Mouse (Mus musculus) CD4-positive, CD25-positive, alpha-beta regulatory T cell, adult 2 months (primary cell): ENCODE data around the gene Stambpl1.

Source experiments
- DNase-seq: peaks from one replicate; pipeline ENCODE4 v3.0.0-alpha.2; 2012; ENCODE audit warnings: low read depth, low spot score

Gene Stambpl1

DNA sequence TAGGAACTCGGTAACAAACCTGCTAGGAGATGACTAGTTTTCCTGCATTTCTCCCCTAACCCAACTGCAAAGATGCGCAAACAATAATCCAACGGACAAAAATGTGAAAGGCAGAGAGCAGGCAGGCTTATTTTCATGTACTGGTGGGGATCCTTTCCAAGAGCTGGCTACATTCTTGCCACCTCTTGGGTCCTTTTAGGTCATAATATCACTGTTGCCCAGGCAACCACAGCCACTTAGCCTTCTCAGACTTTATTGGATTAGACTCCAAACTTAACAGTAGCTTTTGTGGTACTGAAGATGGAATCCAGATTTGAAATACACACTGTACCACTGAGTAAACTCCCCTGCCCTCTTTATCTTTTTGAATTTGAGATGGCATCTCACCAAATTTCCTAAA lies 86.0 kb downstream of the Stambpl1 start:
- no peak for DNase-seq

DNA sequence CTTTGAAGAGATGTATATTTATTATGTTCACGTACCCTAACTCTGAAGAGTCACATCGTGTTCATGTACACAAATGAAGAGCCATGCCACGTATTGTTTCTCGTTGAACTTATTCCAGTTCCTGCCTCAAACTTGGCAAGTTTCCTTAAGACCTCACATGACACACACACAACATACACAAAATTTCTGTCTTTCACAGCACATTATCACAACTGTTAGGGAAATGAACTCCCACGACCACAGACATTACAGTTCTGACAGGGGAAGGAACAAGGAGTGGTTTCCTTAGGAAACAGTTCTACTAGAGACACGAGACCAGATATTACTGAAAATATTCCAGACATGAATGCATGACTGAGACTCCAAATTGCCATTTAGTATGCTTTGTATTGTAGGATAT lies 91.6 kb downstream of the Stambpl1 start:
- no peak for DNase-seq

GRCm38 (mm10) chr19:34284383-34284782 lies 92.4 kb downstream of the Stambpl1 start:
- peak; percentile 11 for DNase-seq

GRCm38 (mm10) chr19:34284826-34285225 lies 92.8 kb downstream of the Stambpl1 start:
- DNase-seq = no peak

DNA sequence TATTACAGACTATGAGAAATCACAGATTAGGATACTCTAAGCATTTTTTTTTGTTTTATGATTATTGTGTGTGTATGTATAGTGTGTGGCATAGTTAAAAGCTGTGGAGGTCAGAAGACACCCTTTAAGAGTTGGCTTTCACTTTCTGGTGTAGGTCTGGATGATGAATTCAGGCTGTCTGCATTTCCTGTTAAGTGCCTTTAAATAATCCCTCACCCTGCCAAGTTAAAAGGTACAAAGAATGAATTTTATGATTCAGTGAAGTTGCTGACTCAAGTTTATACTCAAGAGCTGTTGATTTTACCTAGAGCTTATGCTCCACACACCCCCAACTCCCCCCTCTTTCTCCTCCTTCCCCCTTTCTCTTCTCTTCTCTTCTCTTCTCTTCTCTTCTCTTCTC lies 95.2 kb downstream of the Stambpl1 start:
- DNase-seq = peak; percentile 53

DNA sequence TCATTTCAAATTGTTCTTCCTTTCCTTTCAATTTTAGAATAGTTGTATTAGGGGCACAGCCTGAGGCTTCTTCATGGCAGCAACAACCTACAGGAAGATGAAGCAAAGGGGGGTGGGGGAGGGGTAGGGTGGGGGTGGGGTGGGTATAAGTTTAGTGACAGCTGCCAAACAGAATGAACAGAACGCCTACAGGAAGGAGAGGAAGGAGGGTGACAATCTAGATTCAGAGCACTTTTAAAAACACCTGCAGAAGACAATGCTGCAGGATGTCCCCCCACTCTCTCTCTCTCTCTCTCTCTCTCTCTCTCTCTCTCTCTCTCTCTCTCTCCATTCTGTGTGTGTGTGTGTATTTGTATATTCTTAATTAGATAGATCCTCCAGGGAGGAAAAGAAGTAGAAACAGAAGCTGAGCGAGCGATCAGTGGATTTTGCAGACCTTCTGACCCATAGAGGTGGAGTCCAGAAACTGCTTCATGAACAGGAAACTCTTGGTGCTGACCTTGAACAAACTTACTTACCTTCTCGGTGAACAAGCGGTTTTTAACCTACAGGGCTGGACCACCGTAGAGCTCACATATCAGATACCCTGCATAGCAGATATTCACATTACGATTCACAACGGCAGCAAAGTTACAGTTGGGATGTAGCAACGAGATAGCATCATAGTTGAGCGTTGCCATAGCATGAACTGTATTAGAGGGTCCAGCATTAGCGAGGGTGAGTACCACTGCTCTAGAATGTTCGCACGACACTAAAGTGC lies 95.8 kb downstream of the Stambpl1 start:
- DNase-seq = peak; percentile 50

DNA sequence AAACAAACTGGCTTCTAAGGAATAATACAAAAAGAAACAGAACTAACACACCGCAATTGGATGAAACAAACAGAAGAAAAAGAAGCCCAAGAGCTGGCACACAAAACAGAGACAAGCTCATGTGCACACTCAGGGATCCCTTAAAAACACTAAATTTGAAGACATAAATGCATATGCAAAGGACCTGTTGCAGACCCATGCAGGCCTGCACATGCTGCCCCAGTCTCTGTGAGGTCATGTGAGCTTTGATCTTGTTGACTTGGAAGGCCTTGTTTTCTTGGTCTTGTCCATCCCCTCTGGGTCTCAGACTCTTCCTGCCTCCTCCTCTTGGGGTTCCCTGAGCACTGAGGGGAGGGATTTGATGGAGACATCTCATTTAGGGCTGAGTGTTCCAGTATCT lies 96.7 kb downstream of the Stambpl1 start:
- peak; percentile 20 for DNase-seq
